Mouse (Mus musculus): Measurements from ENCODE around the gene Creld1. TPM values are rescaled to one million over a fixed set of nuclear protein-coding genes. Genes with fewer than 3 reads are reported as not detected.
A peak's percentile ranks its signal among the peaks of the same experiment; 100 is the strongest.

Gene Creld1
- total RNA-seq, 2 experiments from 2014 or later, result 42.1 to 45.2 TPM

DNA sequence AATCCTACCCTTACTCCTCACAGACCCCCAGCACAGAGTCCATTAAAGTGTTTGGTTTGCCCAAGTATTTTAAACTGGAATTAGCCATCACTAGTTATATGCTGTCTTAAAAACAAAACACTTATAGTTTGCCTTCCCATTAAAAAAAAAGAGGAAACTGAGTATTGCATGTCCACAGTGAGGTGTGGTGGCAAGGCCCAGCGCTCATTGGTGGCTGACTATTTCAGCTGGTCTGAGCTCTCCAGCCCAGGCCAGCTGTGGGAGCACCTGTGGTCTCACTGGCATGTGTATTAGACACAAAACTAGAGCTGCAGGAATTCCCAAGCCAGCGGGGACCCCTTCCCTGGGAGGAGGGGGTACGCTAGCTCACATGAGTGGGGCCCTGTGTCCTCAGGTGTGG lies 14.6 kb upstream of the Creld1 start:
- intact Hi-C loops (cut with DNase I), result loop anchor here (5.0 kb wide), 2 partner anchors 81 to 136 kb away; partner anchors contain the start of gene Ttll3
- DNase-seq, result no peak

DNA sequence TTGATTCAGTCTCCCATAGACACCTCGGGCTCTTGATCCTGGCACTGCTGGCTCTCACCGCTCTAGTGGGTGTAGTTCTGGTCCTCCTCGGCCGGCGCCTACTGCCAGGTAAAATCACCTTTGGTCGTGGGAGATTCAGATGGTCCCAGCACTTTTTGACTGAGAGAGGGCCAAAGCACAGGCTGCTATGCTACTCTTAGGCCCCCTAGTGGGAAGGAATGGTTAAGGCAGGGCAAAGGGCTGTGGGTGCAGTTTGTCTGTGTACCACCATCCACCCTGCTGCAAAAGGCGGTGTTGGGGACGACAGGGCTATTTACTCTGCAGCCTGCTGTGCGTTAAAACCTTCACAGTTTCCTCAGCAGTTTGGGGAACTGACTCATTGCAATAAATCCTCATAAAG lies 14.1 kb upstream of the Creld1 start:
- DNase-seq, result peak; percentile 65 to 80
- intact Hi-C loops (cut with DNase I), result loop anchor here (5.0 kb wide), 2 partner anchors 82 to 137 kb away; partner anchors contain the start of gene Ttll3

DNA sequence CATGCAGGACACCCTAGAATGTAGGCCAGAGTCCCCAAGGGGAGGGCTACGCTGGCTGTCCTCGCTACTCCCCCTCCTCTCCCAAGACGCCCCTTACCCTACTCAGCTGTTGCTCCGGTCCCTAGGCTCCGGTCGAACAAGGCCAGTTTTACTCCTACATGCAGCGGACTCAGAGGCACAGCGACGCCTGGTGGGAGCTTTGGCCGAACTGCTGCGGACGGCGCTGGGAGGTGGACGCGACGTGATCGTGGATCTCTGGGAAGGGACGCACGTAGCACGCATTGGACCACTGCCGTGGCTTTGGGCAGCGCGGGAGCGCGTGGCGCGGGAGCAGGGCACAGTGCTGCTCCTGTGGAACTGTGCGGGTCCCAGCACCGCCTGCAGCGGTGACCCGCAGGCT lies 13.7 kb upstream of the Creld1 start:
- intact Hi-C loops (cut with DNase I), result loop anchor here (5.0 kb wide), 2 partner anchors 82 to 137 kb away; partner anchors contain the start of gene Ttll3
- DNase-seq, result peak; percentile 83 to 85

DNA sequence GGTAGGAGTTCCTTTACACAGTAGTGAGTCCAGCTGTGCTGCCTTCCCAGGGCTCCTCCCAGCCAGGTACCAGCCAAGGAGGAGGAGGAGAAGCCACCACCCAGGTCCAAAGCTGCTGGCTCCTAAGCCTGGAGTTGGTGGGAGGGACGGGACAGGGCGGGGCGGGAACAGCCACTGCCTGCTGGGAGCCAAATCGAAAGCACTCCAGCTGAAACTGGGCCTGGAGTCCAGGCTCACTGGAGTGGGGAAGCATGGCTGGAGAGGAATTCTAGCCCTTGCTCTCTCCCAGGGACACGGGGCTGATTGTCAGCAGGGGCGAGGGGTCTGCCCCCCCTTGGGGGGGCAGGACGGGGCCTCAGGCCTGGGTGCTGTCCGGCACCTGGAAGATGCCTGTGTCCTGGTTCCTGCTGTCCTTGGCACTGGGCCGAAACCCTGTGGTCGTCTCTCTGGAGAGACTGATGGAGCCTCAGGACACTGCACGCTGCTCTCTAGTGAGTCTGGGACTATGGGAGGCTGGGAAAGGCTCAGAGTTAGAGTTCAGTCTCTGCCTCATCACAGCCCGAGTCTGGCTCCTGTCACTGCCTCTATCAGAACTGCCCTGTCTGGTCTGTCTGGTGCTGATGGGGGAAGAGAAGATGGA lies 11.7 kb upstream of the Creld1 start, which contains the start of gene Il17rc:
Il17rc (plus strand) TSS at position 131 of the 640 bp plus-strand sequence.
- intact Hi-C loops (cut with DNase I), result no loop called here
- DNase-seq, result peak; percentile 69 to 74

DNA sequence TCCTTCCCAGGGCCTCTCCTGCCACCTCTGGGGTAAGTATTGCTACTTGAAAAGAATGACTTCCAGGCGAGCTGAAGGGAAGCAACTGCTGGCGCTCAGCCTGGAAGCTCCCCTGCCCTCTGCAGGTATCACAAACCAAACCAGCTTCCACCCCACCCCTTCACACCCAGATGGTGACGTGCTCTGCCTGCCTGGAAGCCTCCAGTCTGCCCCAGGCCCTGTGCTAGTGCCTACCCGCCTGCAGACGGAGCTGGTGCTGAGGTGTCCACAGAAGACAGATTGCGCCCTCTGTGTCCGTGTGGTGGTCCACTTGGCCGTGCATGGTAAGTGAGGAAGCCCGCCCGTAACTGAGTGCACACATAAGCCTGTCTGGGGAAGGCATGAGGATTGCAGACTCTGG lies 11.0 kb upstream of the Creld1 start:
- no peak for DNase-seq
- intact Hi-C loops (cut with DNase I), result no loop called here

DNA sequence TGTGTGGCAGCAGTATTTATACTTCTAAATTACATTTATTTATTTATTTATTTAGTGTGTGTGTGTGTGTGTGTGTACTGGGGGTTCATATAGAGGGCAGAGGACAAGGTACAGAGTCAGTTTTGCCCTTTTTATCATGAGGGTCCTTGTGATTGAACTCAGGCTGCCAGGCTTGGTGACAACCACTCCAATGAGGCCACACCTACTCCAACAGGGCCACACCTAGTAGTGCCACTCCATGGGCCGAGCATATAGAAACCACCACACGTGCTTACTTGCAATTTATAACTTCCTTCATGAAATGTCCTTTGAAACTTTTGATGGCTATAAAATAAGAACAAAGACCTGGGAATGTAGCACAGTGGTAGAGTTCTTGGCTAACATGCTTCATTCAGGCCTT lies 9.9 kb upstream of the Creld1 start:
- no peak for DNase-seq
- intact Hi-C loops (cut with DNase I), result no loop called here

DNA sequence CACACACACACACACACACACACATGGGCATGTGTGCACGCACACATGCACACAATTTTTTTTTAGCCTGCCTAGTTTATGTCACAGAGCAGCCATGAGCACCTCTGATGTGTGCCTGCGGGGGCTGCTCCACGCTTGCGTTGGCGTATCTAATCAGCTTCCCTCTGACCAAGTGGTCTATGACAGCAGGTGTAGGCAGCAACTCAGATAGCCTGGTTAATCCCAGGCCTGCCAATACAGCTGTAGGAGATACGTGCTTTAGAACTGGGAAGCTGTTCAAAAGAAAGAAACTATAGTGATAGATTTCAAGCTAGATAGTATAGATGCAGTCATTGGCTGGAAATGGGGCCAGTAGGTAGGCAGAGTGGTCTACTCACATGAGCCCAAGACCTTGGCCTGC lies 9.4 kb upstream of the Creld1 start:
- intact Hi-C loops (cut with DNase I), result no loop called here
- no peak for DNase-seq

DNA sequence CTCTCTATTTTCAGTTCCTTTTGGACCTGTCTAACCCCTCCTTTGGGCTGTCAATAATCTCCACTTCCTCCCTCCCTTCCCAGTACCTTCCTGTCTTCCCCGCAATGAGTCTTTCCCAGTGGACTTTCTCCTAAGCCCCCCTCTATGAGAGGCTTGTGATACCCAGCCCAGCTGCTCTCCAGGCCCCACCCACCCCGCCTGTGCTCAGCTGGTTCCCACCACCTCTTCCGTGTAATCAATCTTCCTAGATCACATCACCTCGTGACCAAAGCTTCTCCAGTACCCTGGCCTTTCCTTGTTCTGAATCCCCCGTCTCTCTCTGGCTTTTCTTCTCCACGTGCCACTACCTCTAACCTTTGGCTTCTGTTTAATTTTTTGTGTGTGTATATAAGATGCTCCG lies 5.7 kb upstream of the Creld1 start:
- intact Hi-C loops (cut with DNase I), result no loop called here
- DNase-seq, result no peak

DNA sequence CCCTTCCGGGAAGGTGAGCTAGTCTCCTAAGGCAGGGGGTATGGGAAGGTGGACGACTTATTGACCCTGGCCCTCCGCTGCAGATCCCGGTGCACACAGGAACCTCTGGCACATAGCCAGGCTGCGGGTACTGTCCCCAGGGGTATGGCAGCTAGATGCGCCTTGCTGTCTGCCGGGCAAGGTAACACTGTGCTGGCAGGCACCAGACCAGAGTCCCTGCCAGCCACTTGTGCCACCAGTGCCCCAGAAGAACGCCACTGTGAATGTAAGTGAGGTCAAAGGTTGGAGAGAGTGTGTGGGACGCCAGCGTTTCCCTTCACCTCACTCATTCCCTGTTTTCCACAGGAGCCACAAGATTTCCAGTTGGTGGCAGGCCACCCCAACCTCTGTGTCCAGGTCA lies 4.2 kb upstream of the Creld1 start:
- intact Hi-C loops (cut with DNase I), result no loop called here
- no peak for DNase-seq

DNA sequence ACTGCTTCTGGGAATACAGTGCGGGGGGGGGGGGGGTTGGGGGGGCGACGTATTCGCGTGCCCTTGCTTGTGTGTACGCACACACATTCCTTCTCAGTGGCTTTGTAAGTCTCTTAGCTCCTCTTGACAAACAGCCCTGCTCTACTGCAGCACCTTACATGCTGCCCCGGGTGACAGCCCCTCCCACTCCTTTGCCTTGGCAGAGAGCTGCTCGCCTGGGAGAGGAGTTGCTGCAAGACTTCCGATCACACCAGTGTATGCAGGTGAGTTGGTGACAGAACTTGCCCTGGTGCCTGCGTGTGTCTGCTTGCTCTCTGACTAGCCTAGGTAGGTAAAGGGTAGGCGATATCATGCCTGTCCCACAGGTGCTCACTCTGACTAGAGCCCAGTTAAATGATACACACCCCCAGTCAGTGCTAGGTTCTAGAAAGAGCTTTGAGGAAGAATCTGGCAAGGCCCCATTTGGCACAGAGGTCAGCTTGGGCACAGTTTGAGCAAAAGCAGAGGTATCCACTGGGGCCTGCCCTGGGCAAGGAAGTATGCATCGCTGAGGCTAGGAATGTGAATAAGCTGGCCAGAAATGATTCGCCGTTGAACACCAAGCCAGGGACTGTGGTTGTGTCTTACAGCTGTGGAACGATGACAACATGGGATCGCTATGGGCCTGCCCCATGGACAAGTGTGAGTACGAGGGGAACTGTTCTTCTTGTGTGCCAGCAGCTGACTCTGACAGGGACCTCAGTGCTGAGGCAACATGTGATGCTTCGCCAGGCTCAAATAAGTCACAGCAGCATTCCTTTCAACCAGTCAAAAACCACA lies 2.3 kb upstream of the Creld1 start:
- intact Hi-C loops (cut with DNase I), result no loop called here
- peak; percentile 19 to 55 for DNase-seq

DNA sequence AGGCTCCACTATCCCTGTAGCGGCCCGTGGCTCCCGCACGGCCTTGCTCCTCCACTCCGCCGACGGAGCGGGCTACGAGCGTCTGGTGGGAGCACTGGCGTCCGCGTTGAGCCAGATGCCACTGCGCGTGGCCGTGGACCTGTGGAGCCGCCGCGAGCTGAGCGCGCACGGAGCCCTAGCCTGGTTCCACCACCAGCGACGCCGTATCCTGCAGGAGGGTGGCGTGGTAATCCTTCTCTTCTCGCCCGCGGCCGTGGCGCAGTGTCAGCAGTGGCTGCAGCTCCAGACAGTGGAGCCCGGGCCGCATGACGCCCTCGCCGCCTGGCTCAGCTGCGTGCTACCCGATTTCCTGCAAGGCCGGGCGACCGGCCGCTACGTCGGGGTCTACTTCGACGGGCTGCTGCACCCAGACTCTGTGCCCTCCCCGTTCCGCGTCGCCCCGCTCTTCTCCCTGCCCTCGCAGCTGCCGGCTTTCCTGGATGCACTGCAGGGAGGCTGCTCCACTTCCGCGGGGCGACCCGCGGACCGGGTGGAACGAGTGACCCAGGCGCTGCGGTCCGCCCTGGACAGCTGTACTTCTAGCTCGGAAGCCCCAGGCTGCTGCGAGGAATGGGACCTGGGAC lies 509 bp upstream of the Creld1 start:
- peak in 1 of 2 experiments; percentile 36 for DNase-seq
- intact Hi-C loops (cut with DNase I), result no loop called here

DNA sequence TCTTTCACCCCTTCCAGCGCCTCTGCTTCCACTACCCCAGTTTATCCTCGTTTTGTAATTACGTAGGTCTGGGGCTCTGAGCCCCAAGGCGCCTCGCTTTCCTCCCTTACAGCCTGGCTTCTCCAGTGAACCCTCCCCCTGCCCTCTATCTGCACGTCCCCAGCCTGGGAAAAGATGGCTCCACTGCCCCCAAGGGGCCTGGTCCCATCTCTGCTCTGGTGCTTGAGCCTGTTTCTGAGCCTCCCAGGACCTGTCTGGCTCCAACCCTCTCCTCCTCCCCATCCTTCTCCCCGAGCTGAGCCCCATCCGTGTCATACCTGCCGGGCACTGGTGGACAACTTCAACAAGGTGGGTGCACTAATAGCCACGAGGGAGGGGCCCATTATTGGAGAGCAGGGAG lies 632 bp downstream of the Creld1 start:
- intact Hi-C loops (cut with DNase I), result no loop called here
- peak in 1 of 2 experiments; percentile 31 for DNase-seq

DNA sequence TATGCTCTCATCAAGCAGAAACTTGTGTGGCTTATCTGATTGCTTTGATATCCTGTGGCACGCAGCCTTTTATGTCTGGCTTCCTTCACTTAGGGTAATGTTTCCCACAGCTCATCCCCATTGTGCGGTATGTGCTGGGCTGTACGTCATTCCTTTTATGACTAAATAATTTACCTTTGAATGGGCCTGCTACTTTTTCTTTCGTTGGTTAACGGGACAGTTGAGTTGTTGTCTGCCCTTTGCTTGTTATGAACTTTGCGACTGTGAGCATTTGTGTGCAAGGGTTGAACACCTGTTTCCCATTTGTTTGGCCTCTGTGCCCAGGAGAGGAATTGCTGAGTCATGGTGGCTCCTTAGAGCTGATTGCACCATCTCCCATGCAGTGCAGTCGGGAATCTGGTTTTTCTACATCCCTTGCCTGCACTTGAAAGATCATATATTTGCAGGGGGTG lies 4.1 kb downstream of the Creld1 start:
- intact Hi-C loops (cut with DNase I), result loop anchor here (2.0 kb wide), 1 partner anchor 44 kb away; the partner anchor contains the start of genes Emc3 and Fancd2
- DNase-seq, result no peak

DNA sequence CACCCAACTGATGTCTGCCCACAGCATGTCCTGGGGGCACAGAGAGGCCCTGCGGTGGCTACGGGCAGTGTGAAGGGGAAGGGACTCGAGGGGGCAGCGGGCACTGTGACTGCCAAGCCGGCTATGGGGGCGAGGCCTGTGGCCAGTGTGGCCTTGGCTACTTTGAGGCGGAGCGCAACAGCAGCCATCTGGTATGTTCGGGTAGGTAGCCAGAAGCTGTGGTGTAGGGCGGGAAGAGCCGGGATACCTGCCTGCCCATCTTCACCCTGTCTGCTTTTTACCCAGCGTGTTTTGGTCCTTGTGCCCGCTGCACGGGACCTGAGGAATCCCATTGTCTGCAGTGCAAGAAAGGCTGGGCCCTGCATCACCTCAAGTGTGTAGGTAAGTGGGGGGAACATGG lies 6.3 kb downstream of the Creld1 start:
- no peak for DNase-seq
- intact Hi-C loops (cut with DNase I), result no loop called here

DNA sequence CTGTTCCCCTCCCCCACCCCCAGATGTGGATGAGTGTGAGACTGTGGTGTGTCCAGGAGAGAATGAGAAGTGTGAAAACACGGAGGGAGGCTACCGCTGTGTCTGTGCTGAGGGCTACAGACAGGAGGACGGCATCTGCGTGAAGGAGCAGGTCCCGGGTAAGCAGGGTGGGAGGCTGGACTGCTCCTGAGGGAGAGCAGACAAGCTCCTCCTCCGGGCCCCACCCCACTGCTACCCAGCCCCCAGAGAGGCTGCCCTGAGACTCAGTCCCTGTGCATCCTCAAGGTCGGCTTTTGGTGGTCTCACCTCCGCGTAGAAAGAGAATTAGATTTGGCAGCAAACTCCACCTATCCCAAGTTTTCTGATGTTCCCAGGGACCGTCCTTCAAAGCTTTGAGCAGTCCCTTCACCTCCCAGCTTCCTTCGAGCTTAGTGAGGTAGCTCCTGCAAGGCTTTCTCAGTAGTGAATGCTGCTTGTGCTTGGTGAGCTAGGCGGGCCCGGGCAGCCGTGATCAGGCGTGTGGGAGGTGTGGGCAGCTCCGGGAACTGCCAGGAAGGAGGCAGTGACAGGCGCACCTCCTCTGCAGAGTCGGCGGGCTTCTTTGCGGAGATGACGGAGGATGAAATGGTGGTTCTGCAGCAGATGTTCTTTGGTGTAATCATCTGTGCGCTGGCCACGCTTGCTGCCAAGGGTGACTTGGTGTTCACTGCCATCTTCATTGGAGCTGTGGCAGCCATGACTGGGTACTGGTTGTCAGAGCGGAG lies 9.2 kb downstream of the Creld1 start:
- no peak for DNase-seq

DNA sequence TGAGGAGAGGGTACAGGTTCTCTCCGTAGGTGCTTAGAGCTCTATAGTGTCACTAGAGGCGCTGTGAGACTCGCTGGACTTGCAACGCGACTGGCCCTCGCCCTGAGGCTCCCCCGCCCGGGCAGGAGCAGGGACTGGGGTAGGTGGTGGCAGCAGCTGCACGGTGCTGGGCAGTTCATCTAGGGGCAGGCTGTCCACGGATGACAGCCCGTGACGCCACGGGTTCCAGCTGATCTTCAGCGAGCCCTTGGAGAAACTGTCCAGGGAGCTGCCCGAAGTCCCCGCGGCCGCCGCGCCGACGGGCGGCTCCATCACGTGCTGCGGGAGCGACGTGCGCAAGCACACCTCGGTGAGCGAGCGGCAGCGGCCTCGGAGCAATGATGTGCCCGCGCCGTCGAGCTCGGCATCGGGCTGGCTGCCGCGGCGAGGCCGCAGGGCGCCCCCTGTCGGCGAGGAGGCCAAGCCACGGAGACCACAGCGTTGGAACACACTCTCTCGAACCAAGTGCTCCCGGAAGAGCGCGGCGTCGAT lies 11.2 kb downstream of the Creld1 start:
- intact Hi-C loops (cut with DNase I), result no loop called here
- peak; percentile 88 to 89 for DNase-seq

More for the DNA sequence above, 9.2 kb downstream of the Creld1 start:
- intact Hi-C loops (cut with DNase I), result no loop called here

DNA sequence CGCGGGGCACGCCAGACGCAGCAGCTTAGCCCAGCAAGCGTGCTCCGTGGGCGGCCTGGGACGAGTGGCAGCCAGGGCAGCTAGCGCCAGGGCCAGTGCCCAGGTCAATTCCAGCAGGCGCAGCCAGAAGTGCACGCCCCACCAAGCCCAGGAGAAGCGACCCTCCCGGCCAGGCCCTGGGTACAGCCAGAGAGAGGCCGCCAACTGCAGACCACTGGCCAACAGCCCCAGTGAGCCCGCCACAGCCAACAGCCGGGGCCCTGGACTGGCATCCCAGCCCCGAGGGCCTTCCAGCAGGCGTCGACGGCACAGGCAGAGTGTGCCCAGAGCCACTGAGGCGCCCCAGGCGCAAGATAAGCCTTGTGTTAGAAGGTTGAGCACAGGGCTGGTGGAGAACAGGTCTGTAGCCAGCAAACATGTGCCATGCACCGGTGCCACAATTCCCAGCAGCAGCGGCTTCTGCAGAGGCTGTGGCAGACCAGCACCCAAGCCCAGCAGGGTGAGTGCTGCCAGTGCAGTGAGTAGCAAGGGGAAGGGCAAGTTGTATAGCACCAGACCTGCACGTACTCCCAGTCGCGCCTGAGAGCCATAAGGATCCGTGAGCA lies 12.1 kb downstream of the Creld1 start:
- intact Hi-C loops (cut with DNase I), result no loop called here
- no peak for DNase-seq

DNA sequence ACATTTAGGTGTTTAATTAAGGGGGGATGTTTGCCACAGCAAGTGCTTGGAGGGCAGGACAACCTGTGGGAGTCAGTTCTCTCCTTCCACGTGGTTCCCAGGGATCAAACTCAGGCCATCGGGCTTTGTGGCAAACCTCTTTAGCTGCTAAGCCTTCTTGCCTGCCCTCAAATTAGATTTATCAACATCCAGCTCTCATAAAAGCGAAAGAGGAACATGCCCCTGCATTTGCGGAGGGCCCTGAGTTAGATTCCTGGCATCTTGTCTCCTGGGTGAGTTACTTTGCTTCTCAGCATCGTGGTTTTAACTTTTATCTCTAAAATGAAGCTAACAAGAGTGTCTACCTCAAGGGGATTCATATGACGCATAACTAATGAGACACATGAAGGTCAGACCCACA lies 16.2 kb downstream of the Creld1 start:
- intact Hi-C loops (cut with DNase I), result no loop called here
- DNase-seq, result no peak

DNA sequence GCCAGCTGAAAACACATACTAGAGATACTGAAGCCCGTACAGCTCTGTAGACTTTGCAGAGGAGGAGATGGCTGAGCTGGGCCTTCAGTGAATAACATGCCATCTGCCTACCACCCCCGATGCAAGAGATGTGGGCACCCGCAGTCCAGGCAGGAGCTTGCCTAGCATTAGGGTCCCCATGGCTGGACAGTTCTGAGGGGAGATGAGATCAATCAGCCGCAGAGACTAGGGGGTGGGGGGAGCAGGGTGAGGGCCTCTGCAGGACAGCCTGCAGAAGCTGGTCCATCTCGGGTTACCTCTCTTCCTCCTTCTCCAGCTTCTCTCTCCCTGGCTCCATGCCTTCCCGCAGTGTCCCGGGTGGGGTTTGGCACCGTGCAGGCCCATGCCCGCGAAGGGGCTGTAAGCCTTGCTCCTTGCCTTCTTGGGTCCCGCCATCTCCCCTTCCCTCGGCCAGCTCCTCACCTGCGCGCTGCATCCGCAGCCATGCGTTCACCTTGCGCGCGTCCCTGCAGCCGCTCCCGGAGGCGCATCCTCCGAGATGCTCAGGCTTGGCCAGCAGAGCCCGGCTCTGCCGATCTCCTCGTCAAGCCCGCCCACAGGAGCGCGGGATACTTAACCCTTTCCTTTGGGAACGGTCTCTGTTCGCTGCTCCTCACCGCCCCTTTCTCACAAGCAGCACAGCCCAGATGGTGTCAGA lies 18.4 kb downstream of the Creld1 start, which contains the start of gene Prrt3:
Prrt3 (minus strand) TSS at position 544 of the 697 bp plus-strand sequence.
- no peak for DNase-seq
- intact Hi-C loops (cut with DNase I), result no loop called here
